Mouse (Mus musculus) megakaryocyte, embryonic 14.5 days (primary cell): ENCODE results near the gene Armc9. TPM values are rescaled to one million over a fixed set of nuclear protein-coding genes. Genes with fewer than 3 reads are reported as not detected.

ENCODE experiments used
- H3K27me3 ChIP-seq: replicated peaks from 2 replicates; pipeline ENCODE3; 2012; ENCODE audit warnings: inconsistent platforms
- H3K36me3 ChIP-seq: replicated peaks from 2 replicates; pipeline ENCODE3; 2012; ENCODE audit warnings: low read length, inconsistent platforms, mixed read lengths
- H3K4me1 ChIP-seq: 2 replicates; pipeline ENCODE4 v1.6.1; 2012; ENCODE audit warnings: inconsistent platforms
- H3K4me3 ChIP-seq: replicated peaks from 2 replicates; pipeline ENCODE3; 2012; ENCODE audit warnings: moderate library complexity, mild to moderate bottlenecking, inconsistent platforms
- H3K9me3 ChIP-seq: 2 replicates; pipeline ENCODE4 v1.6.1; 2012; ENCODE audit warnings: inconsistent platforms
- FLI1 ChIP-seq: IDR thresholded peaks from 2 replicates; pipeline ENCODE4 v1.6.1; 2012; ENCODE audit warnings: low read length, inconsistent platforms, mixed read lengths
- GATA1 ChIP-seq: IDR thresholded peaks from 3 replicates; pipeline ENCODE4 v1.6.1; 2012; ENCODE audit warnings: mixed read lengths, low read length, inconsistent platforms, borderline replicate concordance
- polyA plus RNA-seq: library from polyadenylated mRNA; stranded (reverse); fragments of >175 nt; gene quantifications from 2 replicates; pipeline ENCODE4 v1.2.3, GENCODE M21; 2012; ENCODE audit warnings: low replicate concordance; ENCODE audit not compliant: insufficient read depth

The Armc9 gene
- polyA plus RNA-seq, 1 experiment = 1.1 TPM

GRCm38 (mm10) chr1:86303063-86303872, 148.7 kb downstream of the Armc9 start:
- peaks cover 18% of the 10 kb centered on the region for H3K27me3 ChIP-seq
- peaks cover 96% of the 10 kb centered on the region for H3K4me1 ChIP-seq
- peak overlapping the region; percentile 92 for H3K4me3 ChIP-seq
- no peaks in the 10 kb centered on the region for H3K9me3 ChIP-seq
- H3K36me3 ChIP-seq = peaks cover 37% of the 10 kb centered on the region
- TF ChIP-seq GATA1 = no peak

- TF ChIP-seq FLI1 (no peak), GATA1 (no peak)
- H3K36me3 ChIP-seq = peaks cover 37% of the 10 kb centered on the region
- no peaks in the 10 kb centered on the region for H3K9me3 ChIP-seq
- H3K4me1 ChIP-seq = peaks cover 93% of the 10 kb centered on the region
- peaks cover 18% of the 10 kb centered on the region for H3K27me3 ChIP-seq
- peak overlapping the region; percentile 92 for H3K4me3 ChIP-seq
Observed at GRCm38 (mm10) chr1:86303873-86304250, 149.3 kb downstream of the Armc9 start.

GRCm38 (mm10) chr1:86306686-86307085, 152.1 kb downstream of the Armc9 start:
- peaks cover 45% of the 10 kb centered on the region for H3K36me3 ChIP-seq
- peaks cover 18% of the 10 kb centered on the region for H3K27me3 ChIP-seq
- no peak for TF ChIP-seq FLI1
- TF ChIP-seq GATA1 = no peak

GRCm38 (mm10) chr1:86307177-86307762, 152.7 kb downstream of the Armc9 start:
- no peak overlapping the region for H3K4me3 ChIP-seq
- no peaks in the 10 kb centered on the region for H3K9me3 ChIP-seq
- H3K4me1 ChIP-seq = peaks cover 70% of the 10 kb centered on the region
- H3K36me3 ChIP-seq = peaks cover 45% of the 10 kb centered on the region
- peaks cover 18% of the 10 kb centered on the region for H3K27me3 ChIP-seq
- TF ChIP-seq FLI1 (no peak), GATA1 (no peak)

More at GRCm38 (mm10) chr1:86306686-86307085, 152.1 kb downstream of the Armc9 start:
- Histone ChIP-seq H3K4me1 (peaks cover 75% of the 10 kb centered on the region), H3K4me3 (no peak overlapping the region), H3K9me3 (no peaks in the 10 kb centered on the region)

- Histone ChIP-seq H3K27me3 (peaks cover 16% of the 10 kb centered on the region), H3K9me3 (no peaks in the 10 kb centered on the region), H3K4me3 (no peak overlapping the region), H3K4me1 (peaks cover 65% of the 10 kb centered on the region), H3K36me3 (peaks cover 45% of the 10 kb centered on the region)
- TF ChIP-seq GATA1 = no peak
- TF ChIP-seq FLI1 = no peak
Observed at GRCm38 (mm10) chr1:86307871-86308641, 153.5 kb downstream of the Armc9 start.

- peaks cover 4% of the 10 kb centered on the region for H3K27me3 ChIP-seq
- H3K4me1 ChIP-seq = peaks cover 56% of the 10 kb centered on the region
- no peak overlapping the region for H3K4me3 ChIP-seq
Observed at GRCm38 (mm10) chr1:86309270-86309833, 154.8 kb downstream of the Armc9 start.

GRCm38 (mm10) chr1:86310536-86311310, 156.1 kb downstream of the Armc9 start:
- TF ChIP-seq GATA1 = no peak
- TF ChIP-seq FLI1 = no peak
- Histone ChIP-seq H3K36me3 (peaks cover 33% of the 10 kb centered on the region), H3K9me3 (no peaks in the 10 kb centered on the region), H3K27me3 (no peaks in the 10 kb centered on the region), H3K4me3 (no peak overlapping the region), H3K4me1 (peaks cover 49% of the 10 kb centered on the region)

More at GRCm38 (mm10) chr1:86309270-86309833, 154.8 kb downstream of the Armc9 start:
- Histone ChIP-seq H3K9me3 (no peaks in the 10 kb centered on the region), H3K36me3 (peaks cover 45% of the 10 kb centered on the region)
- TF ChIP-seq GATA1 = no peak
- TF ChIP-seq FLI1 = no peak

- H3K4me1 ChIP-seq = peaks cover 41% of the 10 kb centered on the region
- no peak for TF ChIP-seq GATA1
- no peak for TF ChIP-seq FLI1
- peaks cover 25% of the 10 kb centered on the region for H3K36me3 ChIP-seq
- no peaks in the 10 kb centered on the region for H3K9me3 ChIP-seq
- H3K27me3 ChIP-seq = no peaks in the 10 kb centered on the region
- no peak overlapping the region for H3K4me3 ChIP-seq
Observed at GRCm38 (mm10) chr1:86311467-86312005, 157.0 kb downstream of the Armc9 start.

- Histone ChIP-seq H3K4me3 (no peak overlapping the region), H3K4me1 (peaks cover 34% of the 10 kb centered on the region), H3K27me3 (no peaks in the 10 kb centered on the region), H3K9me3 (no peaks in the 10 kb centered on the region), H3K36me3 (peaks cover 18% of the 10 kb centered on the region)
- TF ChIP-seq GATA1 (no peak), FLI1 (no peak)
Observed at GRCm38 (mm10) chr1:86312269-86312668, 157.7 kb downstream of the Armc9 start.
